In the genomic region with DNA sequence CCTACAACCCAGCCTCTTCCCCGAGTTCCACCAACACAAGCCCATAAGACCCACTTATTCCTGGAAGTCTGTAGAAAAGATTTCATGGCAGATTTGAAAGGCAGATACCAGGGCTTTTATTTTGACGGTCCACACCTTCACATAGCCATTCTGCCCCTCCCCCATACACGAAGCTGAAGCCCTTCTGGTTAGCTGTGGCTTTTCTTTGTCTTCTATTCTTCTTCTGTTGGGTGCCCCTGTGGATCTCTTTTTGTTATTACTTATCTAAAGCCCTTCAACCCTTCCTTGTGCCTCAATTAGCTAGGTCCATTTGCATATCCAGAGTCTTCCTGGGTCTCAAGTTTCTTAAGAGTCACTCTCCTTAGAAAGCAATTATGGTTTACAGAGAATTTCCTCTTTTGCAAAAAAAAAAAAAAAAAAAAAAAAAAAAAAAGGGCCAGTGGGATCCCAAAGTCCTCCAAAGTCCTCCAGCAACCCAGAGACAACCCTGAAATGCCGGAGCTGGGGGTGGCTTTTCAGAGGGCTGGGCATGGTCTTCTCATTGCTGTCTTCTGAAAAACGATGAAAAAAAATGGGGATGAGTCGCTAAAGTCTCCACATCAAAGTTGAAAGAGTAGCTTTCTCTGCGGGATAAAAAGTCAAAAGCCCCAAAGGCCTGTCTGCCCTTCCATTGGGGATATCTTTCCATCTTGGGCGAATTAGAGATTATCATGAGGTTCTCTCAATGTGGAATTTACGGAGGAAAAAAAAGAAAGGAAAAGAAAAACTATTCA, we compare ENCODE assay signal across 9 mouse cellular contexts.
DNase-seq lines count a peak whose midpoint lies in the region; ATAC-seq and TF ChIP-seq lines count a peak whose summit lies in the region.
"Had no signal": no experiment of that assay in that cellular context is flagged by ENCODE, and none has a peak within 500 bp of the region (broad histone marks: within the 10 kb centered on the region; RNA-seq: fewer than 3 reads in every experiment).

No protein-coding gene starts in this region.

- H3K4me1 ChIP-seq in heart, embryonic 13.5 days, result peaks cover 11% of the 10 kb centered on the region
- 0 out of 2 replicates have a peak, but pooled peaks cover 9% of the 10 kb centered on the region for H3K4me1 ChIP-seq in hindbrain, embryonic 15.5 days (replicated peaks)
- H3K4me1 ChIP-seq in midbrain, postnatal 0 days (ENCODE audit: insufficient read depth, low read length), result no peaks in the 10 kb centered on the region

- H3K9ac ChIP-seq in heart, embryonic 13.5 days, result peak overlapping the region; percentile 67
- no peak overlapping the region for H3K9ac ChIP-seq in hindbrain, embryonic 15.5 days
- H3K9ac ChIP-seq in midbrain, postnatal 0 days (replicated peaks; ENCODE audit: low read length, poor library complexity, severe bottlenecking), result no peak overlapping the region

- no peak for ATAC-seq in heart, embryonic 13.5 days (ENCODE audit: extremely low read depth, insufficient number of reproducible peaks, low FRiP score, low TSS enrichment)
- no peak for ATAC-seq in hindbrain, embryonic 15.5 days (ENCODE audit: low FRiP score, low read depth)
- no peak for ATAC-seq in midbrain, postnatal 0 days (ENCODE audit: low FRiP score)
- ATAC-seq in inflammation-experienced regulatory T-cells, adult 6 months, result no peak
- ATAC-seq: Patski had no signal

- no peak for DNase-seq in heart, adult 18-20 months
- peak; percentile 91 for DNase-seq in ZHBTc4 (ENCODE audit: low read depth, low spot score)
- DNase-seq in midbrain, postnatal 0 days (ENCODE audit: low spot score), result peak; percentile 21
- DNase-seq in gastrocnemius, postnatal 10 days, result no peak
- no peak for DNase-seq in layer of hippocampus, postnatal 14 days (ENCODE audit: low spot score in 2 of 2)

- no peaks in the 10 kb centered on the region for H3K36me3 ChIP-seq in heart, embryonic 13.5 days
- H3K36me3 ChIP-seq in hindbrain, embryonic 15.5 days, result no peaks in the 10 kb centered on the region
- H3K36me3 ChIP-seq in midbrain, postnatal 0 days (ENCODE audit: insufficient read depth, low read length), result no peaks in the 10 kb centered on the region

- H3K4me3 ChIP-seq in heart, embryonic 13.5 days, result peak overlapping the region; percentile 45
- peak overlapping the region; percentile 15; the same call in 1 of the 2 replicates for H3K4me3 ChIP-seq in hindbrain, embryonic 15.5 days
- 0 out of 2 replicates have a peak overlapping the region, but pooled peaks have one; percentile 3 for H3K4me3 ChIP-seq in midbrain, postnatal 0 days (ENCODE audit: low read depth, low read length)

- WGBS in heart, embryonic 13.5 days, result 8% methylated on average over 9 of the region's 9 CpGs
- 4% methylated on average over 9 of the region's 9 CpGs for WGBS in hindbrain, embryonic 15.5 days
- 8% methylated on average over 9 of the region's 9 CpGs for WGBS in midbrain, postnatal 0 days

- H3K27me3 ChIP-seq in heart, embryonic 13.5 days (replicated peaks), result no peaks in the 10 kb centered on the region; the same call in none of the 2 replicates
- H3K27me3 ChIP-seq in hindbrain, embryonic 15.5 days, result no peaks in the 10 kb centered on the region
- H3K27me3 ChIP-seq in midbrain, postnatal 0 days (ENCODE audit: insufficient read depth, low read length), result no peaks in the 10 kb centered on the region
- H3K27me3 ChIP-seq: Patski had no signal

- TF ChIP-seq CTCF in midbrain, postnatal 0 days (IDR thresholded peaks at IDR 0.05), result no peak

- no peaks in the 10 kb centered on the region for H3K9me3 ChIP-seq in heart, embryonic 13.5 days
- no peaks in the 10 kb centered on the region for H3K9me3 ChIP-seq in hindbrain, embryonic 15.5 days
- no peaks in the 10 kb centered on the region for H3K9me3 ChIP-seq in midbrain, postnatal 0 days (ENCODE audit: low read length)

- H3K27ac ChIP-seq in heart, embryonic 13.5 days (replicated peaks), result no peak overlapping the region
- no peak overlapping the region for H3K27ac ChIP-seq in hindbrain, embryonic 15.5 days (replicated peaks)
- no peak overlapping the region for H3K27ac ChIP-seq in midbrain, postnatal 0 days (ENCODE audit: low read depth, low read length)

- H3K4me2 ChIP-seq in heart, embryonic 13.5 days, result peak overlapping the region; percentile 70
- H3K4me2 ChIP-seq in hindbrain, embryonic 15.5 days, result peak overlapping the region; percentile 52
- H3K4me2 ChIP-seq in midbrain, postnatal 0 days (ENCODE audit: low read depth, low read length, poor library complexity, severe bottlenecking), result peak overlapping the region; percentile 37

Comparison
In these comparisons a context has a peak if more than half of its experiments do, and no peak if none do; other contexts are left out.
1. DNase-seq: peak in ZHBTc4 (single experiment) and midbrain, postnatal 0 days (single experiment); none in heart, adult 18-20 months (0 of 2), gastrocnemius, postnatal 10 days (single experiment) and layer of hippocampus, postnatal 14 days (0 of 2).
2. Peak in every context shown above with its lines, with median percentiles within 50 percentile points of each other: H3K4me2 ChIP-seq and H3K4me3 ChIP-seq.